Mouse (Mus musculus): Measurements from ENCODE around the gene Prokr1.
A peak's percentile ranks its signal among the peaks of the same experiment; 100 is the strongest.

DNA sequence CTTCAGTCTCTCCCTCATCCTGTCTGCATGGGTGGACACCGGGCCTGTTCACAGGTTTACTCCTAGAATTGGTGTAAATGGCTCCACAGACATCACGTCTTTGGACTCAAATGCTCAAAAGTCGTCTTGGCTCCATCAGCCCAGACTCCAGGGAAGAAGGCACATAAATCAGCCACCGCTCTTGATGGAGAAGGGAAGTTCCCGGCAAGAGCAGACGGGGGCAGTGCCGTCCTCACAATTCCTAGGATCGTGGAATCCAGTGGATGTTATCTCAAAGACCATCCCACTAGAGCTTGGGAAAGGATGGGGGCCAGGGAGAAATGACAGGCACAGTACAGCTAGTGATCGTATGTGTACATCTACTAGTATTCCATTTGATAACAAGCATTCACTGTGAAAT, 12.3 kb downstream of the Prokr1 start:
- TF ChIP-seq CTCF (IDR thresholded peaks at IDR 0.05; ENCODE audit: low read depth) (peak; percentile 61), EP300 (optimal IDR thresholded peaks at IDR 0.05) (no peak)

All from stomach, postnatal 0 days (tissue).